Mouse (Mus musculus): ENCODE measurements around the gene 4930404N11Rik. TPM values are rescaled to one million over a fixed set of nuclear protein-coding genes. Genes with fewer than 3 reads are reported as not detected.
A peak's percentile ranks its signal among the peaks of the same experiment; 100 is the strongest.

Gene 4930404N11Rik
- polyA plus RNA-seq, 1 experiment from 2014 or later = 1.1 TPM

DNA sequence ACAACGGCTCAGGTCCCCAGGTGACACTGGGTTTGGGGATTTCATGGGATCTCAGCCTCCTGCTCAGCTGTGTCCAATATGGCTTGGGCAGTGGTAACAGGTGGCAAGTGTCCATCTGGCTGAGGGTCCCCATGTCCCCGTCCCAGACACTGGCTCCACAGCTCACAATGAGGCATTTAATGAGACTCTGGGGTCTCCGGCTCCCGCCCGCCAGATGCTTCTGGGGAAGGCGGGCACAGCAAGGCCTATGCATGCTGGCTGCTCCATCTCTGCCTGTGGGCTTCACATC, 1.5 kb upstream of the 4930404N11Rik start:
- H3K4me1 ChIP-seq = peaks cover 63% of the 10 kb centered on the region
- peaks cover 31% of the 10 kb centered on the region for H3K27me3 ChIP-seq (ENCODE audit: insufficient read depth, poor library complexity, severe bottlenecking)
- H3K9me3 ChIP-seq = no peaks in the 10 kb centered on the region
- H3K27ac ChIP-seq = no peak overlapping the region
- 96% methylated on average over 6 of the region's 6 CpGs for whole genome bisulfite sequencing
- H3K36me3 ChIP-seq = peaks cover 69% of the 10 kb centered on the region
- H3K4me3 ChIP-seq = no peak overlapping the region
- no peak for DNase-seq (ENCODE audit: low spot score)

DNA sequence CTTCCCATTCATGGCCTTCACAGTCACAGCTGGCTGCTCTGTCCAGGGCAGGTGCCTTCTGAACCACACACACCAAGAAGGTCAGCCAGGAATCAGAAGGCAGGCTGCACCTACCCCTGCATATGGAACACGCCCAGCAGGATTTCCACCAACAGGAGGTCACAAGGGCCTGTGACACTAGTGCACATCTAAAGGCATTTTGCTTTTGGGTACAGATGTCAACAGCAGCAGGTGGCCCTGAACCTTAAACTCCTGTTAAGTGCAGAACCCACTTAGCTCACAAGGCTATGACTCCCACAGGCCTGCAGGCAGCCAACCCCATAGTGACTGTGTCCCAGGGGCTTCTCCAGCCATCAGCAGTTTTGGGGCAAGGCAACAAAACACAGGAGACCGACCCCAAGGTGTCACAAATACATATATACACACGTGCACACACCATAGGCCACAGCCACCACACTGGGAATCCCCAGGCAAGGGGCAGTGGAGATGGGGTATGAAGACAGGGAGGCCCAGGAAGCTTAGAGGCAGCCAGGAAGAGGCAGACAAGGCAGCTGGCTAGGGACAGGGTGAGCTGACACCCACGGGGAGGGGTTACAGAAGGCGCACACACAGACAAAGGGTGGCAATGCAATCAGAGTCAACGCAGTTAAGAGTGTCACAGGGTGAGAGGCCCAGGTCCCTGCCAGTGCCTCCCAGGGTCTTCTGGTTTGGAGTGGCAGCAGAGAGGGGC, 1.0 kb upstream of the 4930404N11Rik start:
- Histone ChIP-seq H3K27ac (0 out of 2 replicates have a peak overlapping the region, but pooled peaks have one; percentile 62), H3K9me3 (no peaks in the 10 kb centered on the region), H3K4me3 (no peak overlapping the region), H3K4me1 (peaks cover 68% of the 10 kb centered on the region), H3K27me3 (ENCODE audit: insufficient read depth, poor library complexity, severe bottlenecking) (peaks cover 35% of the 10 kb centered on the region), H3K36me3 (peaks cover 69% of the 10 kb centered on the region)
- WGBS = 80% methylated on average over 6 of the region's 6 CpGs
- DNase-seq (ENCODE audit: low spot score) = no peak

DNA sequence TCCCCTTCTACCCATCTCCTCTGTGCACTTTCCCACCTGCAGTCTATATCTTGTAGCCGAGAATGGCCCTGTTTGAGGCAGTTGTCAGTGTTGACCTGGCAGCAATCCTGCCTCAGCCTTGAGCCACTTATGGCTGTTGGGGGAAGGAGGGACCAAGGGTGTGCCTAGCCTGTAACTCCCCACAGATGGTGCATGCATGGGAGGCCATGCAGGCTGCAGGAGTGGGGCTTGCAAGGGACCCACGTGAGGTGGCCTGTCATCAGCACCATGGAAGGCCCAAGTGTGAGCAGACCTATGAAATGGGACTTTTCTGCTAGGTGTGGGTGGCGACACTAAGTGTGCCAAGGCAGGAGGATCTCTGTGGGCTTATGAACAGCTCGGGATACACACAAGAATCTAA, 543 bp downstream of the 4930404N11Rik start:
- peaks cover 35% of the 10 kb centered on the region for H3K27me3 ChIP-seq (ENCODE audit: insufficient read depth, poor library complexity, severe bottlenecking)
- peaks cover 84% of the 10 kb centered on the region for H3K4me1 ChIP-seq
- DNase-seq (ENCODE audit: low spot score) = no peak
- peaks cover 54% of the 10 kb centered on the region for H3K36me3 ChIP-seq
- WGBS = 36% methylated on average over 4 of the region's 4 CpGs
- H3K4me3 ChIP-seq = peak overlapping the region; percentile 64
- H3K27ac ChIP-seq = peak overlapping the region; percentile 78
- no peaks in the 10 kb centered on the region for H3K9me3 ChIP-seq

DNA sequence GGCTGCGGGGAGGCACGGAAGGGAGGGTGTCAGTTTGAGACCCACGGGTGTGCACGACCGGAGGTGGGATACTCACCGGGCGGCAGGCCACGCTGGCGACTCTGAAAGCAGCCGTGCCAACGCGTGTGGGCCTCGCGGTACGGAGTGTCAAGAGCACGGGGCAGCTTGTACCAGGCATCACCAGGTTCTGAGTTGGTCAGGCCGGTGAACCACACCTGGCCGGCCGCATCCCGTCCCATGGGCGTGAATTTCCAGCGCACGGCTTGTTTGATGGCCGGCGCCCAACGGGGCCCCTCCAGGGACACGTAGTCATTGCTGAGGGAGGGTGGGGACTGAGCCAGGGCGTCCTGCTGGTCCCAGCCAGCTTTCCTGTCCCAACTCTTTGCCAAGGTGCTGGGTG, 950 bp downstream of the 4930404N11Rik start:
- Histone ChIP-seq H3K27me3 (ENCODE audit: insufficient read depth, poor library complexity, severe bottlenecking) (peaks cover 35% of the 10 kb centered on the region), H3K4me3 (peak overlapping the region; percentile 64), H3K27ac (peak overlapping the region; percentile 78), H3K36me3 (peaks cover 50% of the 10 kb centered on the region), H3K9me3 (no peaks in the 10 kb centered on the region), H3K4me1 (peaks cover 88% of the 10 kb centered on the region)
- 14% methylated on average over 28 of the region's 28 CpGs for WGBS
- no peak for DNase-seq (ENCODE audit: low spot score)

DNA sequence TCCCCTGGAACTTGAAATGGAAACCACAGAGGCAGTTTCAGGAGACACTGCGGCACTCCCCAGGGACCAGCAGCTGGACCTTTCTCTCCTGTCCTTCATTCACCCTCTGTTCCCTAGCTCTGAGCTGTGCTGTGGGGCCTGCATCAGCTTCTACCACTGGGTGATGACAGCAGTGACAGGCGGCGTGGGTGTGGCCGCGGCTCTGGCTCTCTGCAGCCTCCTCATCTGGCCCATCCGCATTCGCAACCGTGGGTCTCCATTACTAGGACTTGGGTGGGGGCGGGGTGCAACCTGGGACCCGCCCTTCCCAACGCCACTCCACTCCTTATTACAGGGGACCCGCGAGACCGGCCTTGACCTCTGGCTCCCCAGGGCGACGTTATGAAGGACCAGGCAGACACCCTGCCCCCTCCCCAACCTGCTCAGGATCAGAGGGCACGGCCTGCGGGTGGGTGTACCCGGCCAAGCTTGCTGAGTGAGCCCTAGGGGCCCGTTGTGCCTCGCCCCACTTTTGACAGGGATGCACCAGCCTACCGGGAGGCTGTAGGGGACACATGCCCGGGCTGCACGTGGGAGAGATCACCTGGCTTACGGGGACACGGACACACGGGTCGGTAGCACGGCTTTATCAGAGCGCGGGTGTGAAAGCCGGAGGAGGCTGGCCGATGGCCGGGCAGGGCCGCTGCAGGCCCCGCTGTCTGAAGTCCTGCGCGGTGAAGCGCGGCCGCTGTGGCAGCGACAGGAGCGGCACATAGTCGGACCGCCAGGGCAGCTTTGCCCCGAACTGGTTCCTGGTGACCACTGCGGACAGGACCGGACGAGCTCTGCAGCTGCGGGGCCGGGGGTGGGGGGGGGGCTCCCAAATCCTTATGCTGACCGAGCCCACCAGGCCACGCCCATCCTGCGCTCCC, 1.9 kb downstream of the 4930404N11Rik start:
- whole genome bisulfite sequencing = 5% methylated on average over 54 of the region's 54 CpGs
- H3K9me3 ChIP-seq = no peaks in the 10 kb centered on the region
- H3K27me3 ChIP-seq (ENCODE audit: insufficient read depth, poor library complexity, severe bottlenecking) = peaks cover 35% of the 10 kb centered on the region
- peak overlapping the region; percentile 90 for H3K27ac ChIP-seq
- DNase-seq (ENCODE audit: low spot score) = peak; percentile 94
- peaks cover 40% of the 10 kb centered on the region for H3K36me3 ChIP-seq
- peaks cover 93% of the 10 kb centered on the region for H3K4me1 ChIP-seq
- H3K4me3 ChIP-seq = peak overlapping the region; percentile 64

DNA sequence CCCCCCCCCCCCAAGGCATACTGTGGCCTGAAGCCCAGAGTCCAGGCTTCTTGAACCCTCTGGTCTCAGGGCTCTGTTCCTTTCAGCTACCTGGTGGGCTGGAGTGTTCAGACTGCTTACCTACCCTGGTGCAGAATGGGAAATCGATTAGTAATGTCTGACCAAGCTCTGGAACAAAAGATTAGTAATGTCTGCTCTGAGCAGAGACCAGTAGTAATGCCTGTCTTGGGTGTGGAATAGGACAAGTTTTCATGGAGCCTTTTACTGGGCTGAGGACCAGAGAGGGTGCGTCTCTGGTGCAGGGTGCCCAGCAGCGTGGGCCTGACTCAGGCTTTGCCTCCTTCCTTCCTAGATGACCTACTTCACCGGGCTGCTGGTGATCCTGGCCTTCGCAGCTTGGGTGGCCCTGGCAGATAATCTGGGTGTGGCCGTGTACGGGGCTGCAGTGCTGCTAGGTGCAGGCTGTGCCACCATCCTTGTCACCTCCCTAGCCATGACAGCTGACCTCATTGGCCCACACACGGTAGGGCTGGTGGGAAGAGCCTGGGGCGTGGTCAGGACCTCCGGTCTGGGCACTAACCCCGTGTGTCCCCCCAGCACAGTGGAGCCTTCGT, 3.2 kb downstream of the 4930404N11Rik start:
- Histone ChIP-seq H3K36me3 (peaks cover 27% of the 10 kb centered on the region), H3K9me3 (no peaks in the 10 kb centered on the region), H3K4me3 (peak overlapping the region; percentile 64), H3K27me3 (ENCODE audit: insufficient read depth, poor library complexity, severe bottlenecking) (peaks cover 35% of the 10 kb centered on the region), H3K4me1 (peaks cover 100% of the 10 kb centered on the region), H3K27ac (peak overlapping the region; percentile 90)
- no peak for DNase-seq (ENCODE audit: low spot score)
- 59% methylated on average over 12 of the region's 12 CpGs for WGBS

DNA sequence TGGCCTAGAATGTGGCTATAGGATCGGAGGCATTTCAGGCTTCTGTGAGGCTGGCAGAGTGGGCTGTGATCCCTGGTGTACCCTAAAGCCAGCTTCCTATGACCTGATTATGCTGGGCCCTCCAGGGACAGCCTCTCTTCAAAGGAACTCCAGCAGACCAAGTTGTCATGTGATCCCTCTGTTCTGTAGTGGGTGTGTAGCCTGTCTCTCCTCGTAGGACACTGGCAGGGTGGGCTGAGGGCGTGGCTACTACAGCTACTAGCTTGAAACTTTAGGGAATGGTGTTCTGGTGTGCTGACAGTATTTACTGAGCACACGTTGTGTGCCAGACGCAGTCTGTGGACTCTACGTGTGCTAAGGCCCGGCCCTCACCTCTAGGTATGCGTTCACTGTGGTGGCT, 4.9 kb downstream of the 4930404N11Rik start:
- no peak for DNase-seq (ENCODE audit: low spot score)
- Histone ChIP-seq H3K27me3 (ENCODE audit: insufficient read depth, poor library complexity, severe bottlenecking) (peaks cover 35% of the 10 kb centered on the region), H3K4me3 (no peak overlapping the region), H3K4me1 (peaks cover 97% of the 10 kb centered on the region), H3K9me3 (no peaks in the 10 kb centered on the region), H3K36me3 (peaks cover 14% of the 10 kb centered on the region), H3K27ac (peak overlapping the region; percentile 59; the same call in 1 of the 2 replicates)
- 67% methylated on average over 8 of the region's 8 CpGs for WGBS

DNA sequence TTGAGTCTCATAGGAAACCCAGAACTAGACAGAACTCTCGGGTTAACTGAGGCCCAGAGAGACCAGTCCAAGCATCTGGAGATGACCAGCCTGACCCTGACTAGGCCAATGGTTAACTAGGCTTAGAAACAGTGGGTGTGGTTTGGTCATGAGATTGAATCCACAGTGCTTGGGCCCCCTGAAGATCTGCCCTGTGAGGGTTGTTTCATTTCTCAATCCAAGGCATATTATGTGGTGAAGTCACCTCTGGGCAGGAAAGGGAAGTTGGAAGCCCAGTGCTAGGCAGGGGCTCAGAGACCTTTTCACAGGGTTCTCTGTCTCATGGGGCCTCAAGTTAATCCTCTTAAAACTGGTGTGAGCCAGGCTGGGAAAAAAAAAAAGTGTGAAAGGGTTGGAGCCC, 6.8 kb downstream of the 4930404N11Rik start:
- Histone ChIP-seq H3K36me3 (peaks cover 14% of the 10 kb centered on the region), H3K27me3 (ENCODE audit: insufficient read depth, poor library complexity, severe bottlenecking) (peaks cover 20% of the 10 kb centered on the region), H3K4me3 (peak overlapping the region; percentile 92), H3K4me1 (peaks cover 94% of the 10 kb centered on the region), H3K9me3 (no peaks in the 10 kb centered on the region), H3K27ac (peak overlapping the region; percentile 91)
- WGBS = 51% methylated on average over 1 of the region's 1 CpGs
- no peak for DNase-seq (ENCODE audit: low spot score)

DNA sequence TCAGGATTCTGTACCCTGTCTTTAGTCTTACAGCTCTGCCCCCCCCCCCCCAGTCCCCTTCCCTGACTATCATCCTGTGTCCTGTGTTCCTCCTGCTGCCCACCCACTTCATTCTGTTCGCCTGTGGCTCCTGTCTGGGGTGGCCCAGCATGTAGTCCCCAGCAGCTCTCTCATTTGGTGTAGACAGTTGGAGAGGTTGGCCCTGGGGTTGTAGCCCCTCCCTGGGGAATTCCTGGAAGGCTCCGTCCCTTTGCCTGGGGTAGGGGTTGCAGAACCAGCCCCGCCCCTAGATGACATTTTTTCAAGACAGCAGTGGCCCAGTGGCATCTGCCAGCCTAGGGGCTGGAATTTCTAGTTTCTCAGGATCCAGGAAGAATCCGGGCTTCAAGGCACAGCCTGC, 7.4 kb downstream of the 4930404N11Rik start:
- 23% methylated on average over 4 of the region's 4 CpGs for WGBS
- no peaks in the 10 kb centered on the region for H3K9me3 ChIP-seq
- H3K36me3 ChIP-seq = peaks cover 14% of the 10 kb centered on the region
- H3K4me3 ChIP-seq = peak overlapping the region; percentile 92
- H3K27me3 ChIP-seq (ENCODE audit: insufficient read depth, poor library complexity, severe bottlenecking) = peaks cover 15% of the 10 kb centered on the region
- DNase-seq (ENCODE audit: low spot score) = no peak
- peak overlapping the region; percentile 91 for H3K27ac ChIP-seq
- H3K4me1 ChIP-seq = peaks cover 88% of the 10 kb centered on the region

DNA sequence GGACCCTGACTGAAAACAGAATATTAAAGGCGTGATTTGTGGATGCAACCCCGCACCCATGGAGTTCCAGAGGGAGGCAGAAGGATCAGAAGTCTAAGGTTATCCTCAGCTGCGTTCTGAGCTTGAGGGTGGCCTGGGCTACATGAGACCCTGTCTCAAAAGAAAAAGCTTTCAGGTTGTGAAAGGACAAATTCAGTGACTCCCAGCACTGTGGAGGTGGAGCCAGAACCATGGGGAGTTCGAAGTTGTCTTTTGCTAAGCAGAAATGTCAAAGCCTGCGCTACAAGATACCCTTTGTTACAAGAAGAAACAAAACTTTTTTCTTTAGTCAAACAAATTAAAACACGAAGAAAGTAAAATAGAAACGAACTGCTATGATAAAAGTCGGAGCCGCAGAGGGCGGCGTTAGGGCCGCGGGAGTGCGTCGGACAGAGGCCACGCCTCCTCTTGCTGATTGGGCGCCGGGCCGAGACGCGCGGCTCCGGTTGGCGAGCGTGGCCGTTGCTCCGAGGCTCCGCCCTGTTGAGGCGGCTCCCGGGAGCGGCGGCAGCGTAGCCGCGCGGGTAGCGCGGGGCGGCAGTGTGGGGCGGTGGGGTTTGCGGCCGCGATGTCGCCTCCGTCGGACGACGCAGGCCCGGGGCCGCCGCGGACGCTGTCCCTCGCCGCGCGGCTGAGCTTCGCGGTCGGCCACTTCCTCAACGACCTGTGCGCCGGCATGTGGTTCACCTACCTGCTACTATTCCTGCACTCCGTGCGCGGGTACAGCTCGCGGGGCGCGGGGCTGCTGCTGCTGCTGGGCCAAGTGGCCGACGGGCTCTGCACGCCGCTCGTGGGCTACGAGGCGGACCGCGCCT, 8.4 kb downstream of the 4930404N11Rik start, which contains the start of gene Mfsd12:
Gene Mfsd12, plus strand, starts transcription at position 501 of the 854 bp plus-strand sequence.
- H3K4me3 ChIP-seq = peak within 1 kb of the TSS; percentile 92
- no peaks in the 10 kb centered on the region for H3K9me3 ChIP-seq
- 1% methylated on average over 79 of the region's 79 CpGs for WGBS
- peak; percentile 93 for DNase-seq (ENCODE audit: low spot score)
- peaks cover 6% of the 10 kb centered on the region; the same call in 1 of the 2 replicates for H3K36me3 ChIP-seq
- peak within 1 kb of the TSS; percentile 91 for H3K27ac ChIP-seq
- peaks cover 78% of the 10 kb centered on the region for H3K4me1 ChIP-seq
- H3K27me3 ChIP-seq (ENCODE audit: insufficient read depth, poor library complexity, severe bottlenecking) = peaks cover 5% of the 10 kb centered on the region; the same call in 1 of the 2 replicates

DNA sequence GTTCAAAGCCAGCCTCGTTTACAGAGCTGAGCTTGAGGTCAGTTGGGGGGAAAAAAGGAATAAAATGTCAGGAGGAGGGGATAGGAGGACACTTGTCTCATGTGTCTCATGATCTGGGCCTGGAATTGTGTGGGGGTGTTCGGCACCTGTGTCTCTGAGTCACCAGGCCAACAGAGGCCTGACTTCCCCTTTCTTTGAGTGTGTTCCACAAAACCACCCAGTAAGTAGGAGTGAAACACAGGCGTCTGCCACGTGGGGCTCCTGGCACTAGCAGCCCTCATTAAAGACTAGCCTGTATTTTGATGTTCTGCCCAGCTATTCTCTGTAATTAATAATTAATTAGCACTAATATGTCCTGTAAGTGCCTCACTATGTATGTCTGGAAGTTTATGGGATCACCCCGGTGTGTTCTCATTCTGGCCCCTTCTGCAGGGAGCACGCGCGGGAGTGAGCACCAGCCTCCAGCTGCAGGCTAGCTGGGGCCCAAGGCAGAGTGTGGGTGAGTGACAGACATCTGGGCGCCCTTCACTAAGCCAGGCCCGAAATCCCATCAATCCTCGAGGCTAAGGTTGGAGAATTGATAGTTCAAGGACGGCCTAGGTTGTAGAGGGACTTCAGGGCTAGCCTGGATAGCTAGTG, 9.1 kb downstream of the 4930404N11Rik start:
- Histone ChIP-seq H3K9me3 (no peaks in the 10 kb centered on the region), H3K27ac (peak overlapping the region; percentile 65; the same call in 1 of the 2 replicates), H3K4me3 (peak overlapping the region; percentile 92), H3K4me1 (peaks cover 77% of the 10 kb centered on the region), H3K27me3 (ENCODE audit: insufficient read depth, poor library complexity, severe bottlenecking) (no peaks in the 10 kb centered on the region), H3K36me3 (no peaks in the 10 kb centered on the region; the same call in 1 of the 2 replicates)
- DNase-seq (ENCODE audit: low spot score) = no peak
- WGBS = 52% methylated on average over 12 of the region's 12 CpGs

DNA sequence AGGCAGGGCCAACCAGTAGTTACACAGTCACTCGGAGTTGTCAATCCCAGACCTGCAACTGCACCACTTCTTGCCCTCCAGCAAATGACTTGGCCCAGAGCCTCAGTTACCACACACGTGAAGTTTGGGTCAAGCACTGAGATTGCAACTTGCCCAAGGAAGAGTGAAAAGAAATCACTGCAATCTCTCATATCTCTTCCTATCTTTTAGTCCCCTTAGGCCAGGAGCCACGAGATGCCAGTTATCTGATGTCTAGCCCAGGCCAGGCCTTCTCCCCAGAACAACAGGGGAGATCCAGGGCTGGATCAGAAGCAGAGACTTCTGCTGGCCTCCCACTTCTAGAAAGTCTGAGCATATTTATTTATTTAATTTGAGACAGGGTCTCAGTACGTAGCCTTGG, 10.1 kb downstream of the 4930404N11Rik start:
- no peaks in the 10 kb centered on the region for H3K36me3 ChIP-seq
- H3K4me1 ChIP-seq = peaks cover 73% of the 10 kb centered on the region

More for the DNA sequence above, 10.1 kb downstream of the 4930404N11Rik start:
- DNase-seq (ENCODE audit: low spot score) = no peak
- Histone ChIP-seq H3K27me3 (ENCODE audit: insufficient read depth, poor library complexity, severe bottlenecking) (no peaks in the 10 kb centered on the region), H3K9me3 (no peaks in the 10 kb centered on the region), H3K4me3 (no peak overlapping the region), H3K27ac (no peak overlapping the region)
- WGBS = 62% methylated on average over 4 of the region's 4 CpGs

Measured in heart, embryonic 10.5 days (tissue).